Mouse (Mus musculus) olfactory bulb, adult 2 months (tissue): Measurements from ENCODE around the gene Hint2.

Experiments
- CTCF ChIP-seq: fragments of 200-500 bp; IDR thresholded peaks from 2 replicates; pipeline ENCODE4 v1.5.1; 2012; ENCODE audit warnings: low read depth, mild to moderate bottlenecking, low read length, moderate library complexity; ENCODE audit not compliant: insufficient read depth
- POLR2A ChIP-seq: fragments of 200-500 bp; IDR thresholded peaks from 2 replicates; pipeline ENCODE4 v1.6.1; 2012; ENCODE audit warnings: mild to moderate bottlenecking, low read depth, low read length, moderate library complexity; ENCODE audit not compliant: insufficient read depth

- no peak for TF ChIP-seq POLR2A
- no peak for TF ChIP-seq CTCF
These were observed 19.5 kb downstream of the Hint2 start for GRCm38 (mm10) chr4:43636751-43637150.
